Mouse (Mus musculus) monocyte, adult 2 months (primary cell): Measurements from ENCODE around the gene Zfp972.
"Not testable (repeated sequence)": the region's sequence is repeated elsewhere in the genome, so short reads cannot be mapped to it uniquely, and the experiment has no call there.

Experiments
- DNase-seq, 2 experiments: peaks; one replicate each; pipeline ENCODE4 v3.0.0; 2022; ENCODE audit warnings: low spot score in 2 of 2, low read depth in 1 of 2

The Zfp972 gene

GRCm38 (mm10) chr2:177925563-177926103 is at the start of gene Zfp972:
Gene Zfp972 (minus strand): TSS chr2:177925613.
- DNase-seq, result not testable (repeated sequence)

- DNase-seq, result not testable (repeated sequence)
Observed at GRCm38 (mm10) chr2:177974814-177975213, 49.4 kb upstream of the Zfp972 start.

GRCm38 (mm10) chr2:177957145-177957544 is 31.7 kb upstream of the Zfp972 start, which contains the start of gene Gm14326:
Gene Gm14326 (minus strand): TSS chr2:177957297.
- peak; percentile 32 to 43 for DNase-seq

DNA sequence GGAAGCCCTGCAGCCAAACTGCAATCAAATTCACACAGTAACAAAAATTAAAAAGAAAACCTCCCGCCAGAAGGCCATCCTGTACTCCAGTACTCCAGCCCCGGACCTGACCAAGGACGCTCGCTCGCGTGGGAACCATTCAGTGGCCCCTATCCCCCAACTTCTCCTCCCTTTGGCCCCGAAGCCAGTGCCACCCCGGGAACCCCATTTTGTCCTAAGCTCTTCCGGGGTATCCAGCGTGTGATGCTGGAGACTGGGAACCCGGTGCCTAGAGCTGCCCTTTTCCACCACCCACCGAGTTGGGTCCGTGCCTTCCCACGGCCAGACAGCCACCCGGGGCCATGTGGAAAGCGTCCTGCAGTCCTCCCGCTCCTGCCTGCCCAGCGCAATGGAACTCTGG is 31.3 kb upstream of the Zfp972 start:
- DNase-seq, result not testable (repeated sequence)

DNA sequence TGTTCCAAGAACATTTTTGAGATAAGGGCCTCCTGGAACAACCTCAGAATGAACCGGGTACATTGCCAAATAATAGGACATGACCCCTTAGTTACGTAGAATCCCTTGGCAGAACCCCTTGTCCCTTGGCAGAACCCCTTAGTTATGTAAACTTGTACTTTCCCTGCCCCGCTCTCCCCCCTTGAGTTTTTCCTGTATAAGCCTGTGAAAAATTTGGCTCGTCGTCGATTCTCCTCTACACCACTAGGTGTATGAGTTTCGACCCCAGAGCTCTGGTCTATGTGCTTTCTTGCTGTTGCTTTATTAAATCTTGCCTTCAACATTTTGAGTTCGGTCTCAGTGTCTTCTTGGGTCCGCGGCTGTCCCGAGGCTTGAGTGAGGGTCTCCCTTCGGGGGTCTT is 22.1 kb downstream of the Zfp972 start:
- not testable (repeated sequence) for DNase-seq

- not testable (repeated sequence) for DNase-seq
Observed at GRCm38 (mm10) chr2:177898171-177898570, 27.2 kb downstream of the Zfp972 start.

DNA sequence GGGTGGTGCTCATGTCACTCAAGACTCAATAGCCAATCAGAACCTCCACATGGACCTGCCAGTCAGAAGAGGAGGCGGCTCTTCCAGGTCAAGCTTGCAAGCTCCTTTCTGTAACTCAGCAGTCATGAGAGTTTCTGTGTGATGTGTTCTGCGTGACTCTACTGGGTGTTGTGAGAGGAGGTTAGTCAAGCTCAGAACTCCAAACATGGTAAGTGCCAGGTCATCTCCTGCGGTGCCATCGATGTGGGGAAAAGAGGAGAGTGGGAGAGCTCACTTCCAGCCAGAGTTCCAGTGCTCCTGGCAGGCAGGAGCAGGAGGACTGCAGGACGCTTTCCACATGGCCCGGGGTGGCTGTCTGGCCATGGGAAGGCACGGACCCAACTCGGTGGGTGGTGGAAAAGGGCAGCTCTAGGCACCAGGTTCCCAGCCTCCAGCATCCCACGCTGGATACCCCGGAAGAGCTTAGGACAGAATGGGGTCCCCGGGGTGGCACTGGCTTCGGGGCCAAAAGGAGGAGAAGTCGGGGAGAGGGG is 28.3 kb downstream of the Zfp972 start, which contains the start of gene Gm14327:
Gene Gm14327 (plus strand): TSS at position 51 of the 533 bp plus-strand sequence.
- not testable (repeated sequence) for DNase-seq

- DNase-seq, result not testable (repeated sequence)
Observed at GRCm38 (mm10) chr2:177887743-177888142, 37.7 kb downstream of the Zfp972 start.

GRCm38 (mm10) chr2:177862254-177862653 is 63.2 kb downstream of the Zfp972 start:
- DNase-seq, result not testable (repeated sequence)
